Mouse (Mus musculus) Patski (cell line): ENCODE data around the gene Cryl1. TPM values are rescaled to one million over a fixed set of nuclear protein-coding genes. Genes with fewer than 3 reads are reported as not detected.

Experiments
- ATAC-seq: fragments of 100-300 bp; one replicate; pipeline ENCODE4 v1.8.0; 2021
- CTCF ChIA-PET: fragments of 350-600 bp; sonication (Branson Sonifier 250); formaldehyde crosslinking; loops from one replicate; lab custom pipeline; 2022; ENCODE audit warnings: inconsistent platforms; lab: Charles Lee
- POLR2A ChIA-PET: fragments of 350-600 bp; sonication (Branson Sonifier 250); formaldehyde crosslinking; loops from one replicate; lab custom pipeline; 2022; ENCODE audit warnings: antibody characterized with exemption, inconsistent platforms; lab: Charles Lee
- DNase-seq: peaks from one replicate; pipeline ENCODE4 v3.0.0-alpha.2; 2011; ENCODE audit warnings: low read depth, low spot score
- H3K27me3 ChIP-seq: fragments of 371-371 bp; one replicate; pipeline ENCODE4 v1.5.1; 2021
- CTCF ChIP-seq: fragments of 100-300 bp; IDR thresholded peaks from one replicate; pipeline ENCODE4 v1.5.1; 2021
- in situ Hi-C: fragments of 300-500 bp; cut with MboI; formaldehyde crosslinking; loops from 3 replicates; pipeline ENCODE4 v1.11.1; 2018; ENCODE audit warnings: low pct_unique_long_range_greater_than_20kb, mixed read lengths
- polyA plus RNA-seq: library from polyadenylated mRNA; unstranded; gene quantifications from one replicate; pipeline ENCODE4 v1.2.3, GENCODE M21; 2021

The Cryl1 gene
- polyA plus RNA-seq, 1 experiment from 2014 or later, result 5.9 TPM

- no peak for TF ChIP-seq CTCF
- in situ Hi-C loops, result loop anchor here (25.0 kb wide), 1 partner anchor 1736 kb away; no protein-coding TSS in a partner anchor
- CTCF ChIA-PET, result no interaction called here
- DNase-seq, result no peak
- no peak for ATAC-seq
- H3K27me3 ChIP-seq, result no peaks in the 10 kb centered on the region
- POLR2A ChIA-PET, result no interaction called here
Measured at GRCm38 (mm10) chr14:57376016-57376415, 22.3 kb downstream of the Cryl1 start.

- ATAC-seq (no peak), DNase-seq (no peak)
- no peaks in the 10 kb centered on the region for H3K27me3 ChIP-seq
- in situ Hi-C loops, result loop anchor here (25.0 kb wide), 1 partner anchor 1737 kb away; no protein-coding TSS in a partner anchor
- ChIA-PET CTCF (interaction anchor here (2.1 kb wide), 1 partner anchor 34 kb away, joined by 8 read pairs; no protein-coding TSS in a partner anchor), POLR2A (no interaction called here)
- TF ChIP-seq CTCF, result no peak
Measured at GRCm38 (mm10) chr14:57375205-57375604, 23.1 kb downstream of the Cryl1 start.

GRCm38 (mm10) chr14:57372348-57373102, 25.8 kb downstream of the Cryl1 start:
- POLR2A ChIA-PET, result no interaction called here
- ATAC-seq (peak; percentile 12), DNase-seq (no peak)
- H3K27me3 ChIP-seq, result no peaks in the 10 kb centered on the region
- peak; percentile 81 for TF ChIP-seq CTCF
- in situ Hi-C loops, result loop anchor here (5.0 kb wide), 2 partner anchors 35 to 250 kb away; no protein-coding TSS in a partner anchor
- CTCF ChIA-PET, result interaction anchor here (1.9 kb wide), 1 partner anchor 37 kb away, joined by 6 read pairs; no protein-coding TSS in a partner anchor

GRCm38 (mm10) chr14:57367327-57367726, 31.0 kb downstream of the Cryl1 start:
- ChIA-PET POLR2A (interaction anchor here (1.6 kb wide), 1 partner anchor 30 kb away, joined by 4 read pairs; the partner anchor contains the start of gene Cryl1), CTCF (interaction anchor here (0.7 kb wide), 1 partner anchor 20 kb away, joined by 3 read pairs; no protein-coding TSS in a partner anchor)
- no peak for DNase-seq
- TF ChIP-seq CTCF, result no peak
- in situ Hi-C loops, result no loop called here
- no peak for ATAC-seq
- H3K27me3 ChIP-seq, result no peaks in the 10 kb centered on the region

GRCm38 (mm10) chr14:57366724-57367123, 31.6 kb downstream of the Cryl1 start:
- no peak for TF ChIP-seq CTCF
- ATAC-seq, result no peak

GRCm38 (mm10) chr14:57365341-57365740, 33.0 kb downstream of the Cryl1 start:
- no peaks in the 10 kb centered on the region for H3K27me3 ChIP-seq
- CTCF ChIA-PET, result no interaction called here
- TF ChIP-seq CTCF, result no peak
- ATAC-seq (no peak), DNase-seq (peak; percentile 15)
- in situ Hi-C loops, result no loop called here
- POLR2A ChIA-PET, result no interaction called here

More at GRCm38 (mm10) chr14:57366724-57367123, 31.6 kb downstream of the Cryl1 start:
- in situ Hi-C loops, result no loop called here
- DNase-seq, result no peak
- no peaks in the 10 kb centered on the region for H3K27me3 ChIP-seq
- ChIA-PET CTCF (interaction anchor here (0.7 kb wide), 1 partner anchor 19 kb away, joined by 3 read pairs; no protein-coding TSS in a partner anchor), POLR2A (interaction anchor here (1.6 kb wide), 1 partner anchor 31 kb away, joined by 4 read pairs; the partner anchor contains the start of gene Cryl1)

GRCm38 (mm10) chr14:57363833-57364232, 34.5 kb downstream of the Cryl1 start:
- H3K27me3 ChIP-seq, result no peaks in the 10 kb centered on the region
- ChIA-PET CTCF (no interaction called here), POLR2A (interaction anchor here (0.6 kb wide), 1 partner anchor 553 kb away, joined by 3 read pairs; no protein-coding TSS in a partner anchor)
- ATAC-seq (no peak), DNase-seq (no peak)
- TF ChIP-seq CTCF, result no peak
- in situ Hi-C loops, result loop anchor here (5.0 kb wide), 1 partner anchor 252 kb away; no protein-coding TSS in a partner anchor

- ATAC-seq (peak; percentile 22), DNase-seq (no peak)
- peak; percentile 95 for TF ChIP-seq CTCF
- POLR2A ChIA-PET, result no interaction called here
- in situ Hi-C loops, result loop anchor here (5.0 kb wide), 1 partner anchor 251 kb away; no protein-coding TSS in a partner anchor
- no peaks in the 10 kb centered on the region for H3K27me3 ChIP-seq
- CTCF ChIA-PET, result interaction anchor here (0.6 to 2.5 kb wide), 9 partner anchors 14 to 258 kb away, joined by 3 to 11 read pairs (median 3); partner anchors contain the start of gene Gjb2
Measured at GRCm38 (mm10) chr14:57362726-57363660, 35.3 kb downstream of the Cryl1 start.

- ATAC-seq (no peak), DNase-seq (no peak)
- in situ Hi-C loops, result no loop called here
- POLR2A ChIA-PET, result no interaction called here
- CTCF ChIA-PET, result no interaction called here
- H3K27me3 ChIP-seq, result no peaks in the 10 kb centered on the region
- no peak for TF ChIP-seq CTCF
Measured at GRCm38 (mm10) chr14:57357030-57357429, 41.3 kb downstream of the Cryl1 start.
